Mouse (Mus musculus) kidney, adult 18-20 months (tissue): ENCODE results near the gene Ugt2a3.
"Not testable (repeated sequence)": the region's sequence is repeated elsewhere in the genome, so short reads cannot be mapped to it uniquely, and the experiment has no call there.

Experiments used
- DNase-seq: peaks from one replicate; pipeline ENCODE4 v3.0.0; 2021

Ugt2a3 gene

GRCm38 (mm10) chr5:87336961-87337697 is at the start of gene Ugt2a3:
TSS of gene Ugt2a3 (minus strand) at chr5:87337195.
- DNase-seq = no peak

- no peak for DNase-seq
Observed at GRCm38 (mm10) chr5:87380234-87380633, 43.2 kb upstream of the Ugt2a3 start.

- DNase-seq = no peak
Observed at GRCm38 (mm10) chr5:87379825-87380224, 42.8 kb upstream of the Ugt2a3 start.

- DNase-seq = no peak
Observed at GRCm38 (mm10) chr5:87375874-87376383, 38.9 kb upstream of the Ugt2a3 start.

GRCm38 (mm10) chr5:87373502-87373863 is 36.5 kb upstream of the Ugt2a3 start:
- no peak for DNase-seq

- not testable (repeated sequence) for DNase-seq
Observed at GRCm38 (mm10) chr5:87372788-87373501, 36.0 kb upstream of the Ugt2a3 start.

- DNase-seq = no peak
Observed at GRCm38 (mm10) chr5:87350350-87350749, 13.4 kb upstream of the Ugt2a3 start.

- not testable (repeated sequence) for DNase-seq
Observed at GRCm38 (mm10) chr5:87349150-87349549, 12.2 kb upstream of the Ugt2a3 start.

- DNase-seq = not testable (repeated sequence)
Observed at GRCm38 (mm10) chr5:87347479-87348078, 10.6 kb upstream of the Ugt2a3 start.

- DNase-seq = peak; percentile 48
Observed at GRCm38 (mm10) chr5:87340461-87340860, 3.5 kb upstream of the Ugt2a3 start.

GRCm38 (mm10) chr5:87335199-87335598 is 1.8 kb downstream of the Ugt2a3 start:
- DNase-seq = no peak

- peak; percentile 30 for DNase-seq
Observed at GRCm38 (mm10) chr5:87333584-87333983, 3.4 kb downstream of the Ugt2a3 start.

- DNase-seq = no peak
Observed at GRCm38 (mm10) chr5:87311392-87311791, 25.6 kb downstream of the Ugt2a3 start.

- not testable (repeated sequence) for DNase-seq
Observed at GRCm38 (mm10) chr5:87286180-87286579, 50.8 kb downstream of the Ugt2a3 start.

GRCm38 (mm10) chr5:87275986-87276385 is 61.0 kb downstream of the Ugt2a3 start:
- not testable (repeated sequence) for DNase-seq

- DNase-seq = no peak
Observed at GRCm38 (mm10) chr5:87275581-87275980, 61.4 kb downstream of the Ugt2a3 start.
